Mouse (Mus musculus) gastrocnemius, adult 18-20 months (tissue): ENCODE results near the gene Ccdc151. TPM values are rescaled to one million over a fixed set of nuclear protein-coding genes. Genes with fewer than 3 reads are reported as not detected.

ENCODE experiments used
- DNase-seq: peaks from one replicate; pipeline ENCODE4 v3.0.0; 2021; ENCODE audit warnings: low spot score
- total RNA-seq, 2 experiments: library from RNA; stranded (reverse); gene quantifications; 2 replicates each; pipeline ENCODE4 v1.2.3; 2021

The Ccdc151 gene
- total RNA-seq, 2 experiments from 2014 or later = not detected

DNA sequence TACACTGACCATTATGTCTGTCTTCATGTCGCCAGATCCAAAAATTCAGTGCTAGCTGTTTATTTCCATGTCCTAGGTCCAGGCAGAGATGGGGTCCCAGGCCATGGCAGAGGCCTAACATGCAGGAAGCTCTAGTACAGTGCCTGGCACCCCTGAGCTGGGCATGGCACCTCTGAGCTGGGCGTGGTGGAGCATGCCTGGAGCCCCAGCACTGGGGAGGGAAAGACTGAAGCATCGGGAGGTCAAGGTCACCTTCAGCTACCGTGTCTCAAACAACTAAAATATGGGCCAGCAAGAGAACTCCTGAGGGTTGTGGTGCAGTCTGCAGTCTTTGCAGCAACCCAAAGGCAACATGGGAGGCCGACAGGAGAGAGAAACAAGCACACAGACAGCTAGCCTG is 44.1 kb downstream of the Ccdc151 start:
- no peak for DNase-seq

DNA sequence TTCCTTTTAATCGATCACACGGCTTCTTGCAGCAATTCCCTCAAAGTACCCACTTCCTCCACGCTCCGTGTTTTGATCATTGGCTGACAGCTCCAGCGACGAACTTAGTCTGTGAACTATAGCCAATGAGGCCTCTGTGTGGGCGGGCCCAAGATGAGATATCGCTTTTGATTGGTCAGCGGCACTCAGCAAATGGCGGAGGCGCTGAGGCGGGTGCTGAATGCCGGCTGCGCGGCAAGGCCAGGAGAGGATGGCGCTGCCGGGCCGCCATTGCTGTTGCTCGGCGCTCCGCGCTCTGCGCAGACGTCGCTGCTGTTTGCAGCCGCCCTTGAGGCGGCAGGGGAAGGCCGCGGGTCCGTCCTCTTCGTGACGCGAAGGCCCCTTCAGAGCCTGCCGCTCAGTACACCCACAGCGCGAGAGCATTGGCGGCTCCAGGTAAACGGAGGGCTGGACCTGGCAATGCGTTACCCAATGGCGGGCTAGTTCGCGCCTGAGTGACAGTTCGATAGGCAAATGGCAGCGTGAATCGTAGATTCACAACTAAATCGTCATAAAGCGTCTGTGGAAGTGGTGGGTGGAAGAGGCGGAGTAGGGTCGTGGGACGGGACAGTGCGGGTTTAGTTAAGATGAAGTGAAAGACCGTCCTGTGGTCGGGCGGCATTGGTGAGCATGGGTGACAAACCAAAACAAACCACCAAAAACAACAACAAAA is 46.7 kb downstream of the Ccdc151 start, which contains the start of gene Swsap1:
Gene Swsap1 (plus strand): TSS at position 186 of the 712 bp plus-strand sequence.
- peak; percentile 99 for DNase-seq

DNA sequence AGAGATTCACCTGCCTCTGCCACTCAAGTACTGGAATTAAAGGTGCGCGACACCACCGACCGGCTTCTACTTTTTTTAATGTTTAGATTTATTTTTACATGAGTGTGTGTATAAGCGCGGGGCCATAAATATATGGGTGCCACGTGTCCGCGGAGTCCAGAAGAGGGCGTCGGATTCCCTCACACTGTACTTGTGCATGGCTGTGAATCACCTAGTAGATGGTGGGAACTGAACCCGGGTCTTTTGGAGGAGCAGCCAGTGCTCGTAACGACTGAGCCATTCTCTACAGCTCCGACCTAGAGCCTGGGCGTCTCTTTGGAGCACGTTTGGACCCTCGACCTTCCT is 47.2 kb downstream of the Ccdc151 start:
- DNase-seq = no peak

DNA sequence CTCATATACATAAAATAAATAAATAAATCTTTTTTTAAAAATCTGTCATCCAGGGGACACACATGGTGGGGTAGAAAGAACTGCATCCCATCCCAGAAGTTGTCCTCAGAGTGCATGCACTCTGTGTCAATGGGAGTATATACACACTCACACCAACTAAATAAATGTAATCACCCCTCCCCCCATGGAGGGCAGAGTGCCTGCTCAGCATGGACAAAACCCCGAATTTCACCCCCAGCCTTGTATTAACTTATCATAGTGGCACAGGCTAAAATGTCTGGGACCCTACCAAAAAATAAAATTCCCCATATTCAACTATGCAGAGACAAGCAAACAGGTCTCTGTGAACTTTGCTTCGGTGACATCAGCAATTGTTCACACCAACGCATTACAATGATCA is 47.8 kb downstream of the Ccdc151 start:
- no peak for DNase-seq

DNA sequence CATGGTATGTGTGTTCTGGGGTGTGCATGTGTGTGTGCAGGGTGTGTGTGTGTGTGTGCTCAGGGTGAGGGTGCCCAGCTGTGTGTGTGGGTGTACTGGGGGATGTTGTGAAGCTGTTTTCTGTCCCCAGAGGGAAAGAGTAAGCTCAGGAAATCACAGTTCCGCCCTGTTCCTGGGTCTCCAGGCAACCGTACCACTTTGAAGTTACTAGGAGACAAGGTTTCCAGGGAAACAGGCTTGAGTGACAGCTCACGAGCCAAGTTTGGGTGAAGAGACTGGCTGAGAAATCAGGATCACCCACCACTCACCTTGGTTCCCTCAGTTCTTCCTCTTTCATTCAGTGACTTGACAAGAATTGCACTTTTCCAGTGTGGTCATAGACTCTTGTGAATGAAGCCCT is 48.8 kb downstream of the Ccdc151 start:
- no peak for DNase-seq

DNA sequence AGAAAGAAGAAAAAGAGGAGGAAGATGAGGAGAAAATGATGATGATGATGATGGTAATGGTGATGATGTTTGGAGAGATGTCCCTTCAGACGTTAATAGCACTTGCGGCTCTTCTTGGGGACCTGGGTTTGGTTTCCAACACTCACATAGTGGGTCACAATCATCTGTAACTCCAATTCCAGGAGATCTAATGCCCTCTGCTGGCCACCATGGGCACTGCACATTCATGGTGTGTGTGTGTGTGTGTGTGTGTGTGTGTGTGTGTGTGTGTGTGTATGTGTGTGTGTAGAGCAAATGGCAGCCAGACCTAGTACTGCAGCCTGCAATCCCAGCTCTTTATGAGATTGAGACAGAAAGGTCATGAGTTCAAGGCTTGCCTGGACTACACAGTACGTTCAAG is 50.5 kb downstream of the Ccdc151 start:
- DNase-seq = no peak

DNA sequence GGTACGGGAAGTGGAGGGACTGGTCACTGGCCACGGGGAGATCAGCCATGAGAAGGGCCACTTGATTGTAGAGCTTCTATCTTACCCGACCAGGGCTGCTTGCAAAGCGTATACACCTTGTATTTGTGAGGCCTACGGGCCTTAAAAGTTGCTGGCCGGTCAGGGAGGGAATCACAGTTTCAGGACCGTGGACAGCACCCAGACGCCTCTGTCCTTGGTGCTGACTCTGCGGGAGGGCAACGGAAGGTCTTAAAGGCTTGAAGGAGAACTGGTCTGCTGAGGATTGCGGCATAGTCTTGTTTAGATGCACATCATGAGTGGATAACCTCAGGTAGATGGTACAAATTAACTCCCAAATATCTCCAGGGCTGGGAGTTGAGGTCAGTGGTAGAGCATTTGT is 52.1 kb downstream of the Ccdc151 start:
- peak; percentile 61 for DNase-seq

DNA sequence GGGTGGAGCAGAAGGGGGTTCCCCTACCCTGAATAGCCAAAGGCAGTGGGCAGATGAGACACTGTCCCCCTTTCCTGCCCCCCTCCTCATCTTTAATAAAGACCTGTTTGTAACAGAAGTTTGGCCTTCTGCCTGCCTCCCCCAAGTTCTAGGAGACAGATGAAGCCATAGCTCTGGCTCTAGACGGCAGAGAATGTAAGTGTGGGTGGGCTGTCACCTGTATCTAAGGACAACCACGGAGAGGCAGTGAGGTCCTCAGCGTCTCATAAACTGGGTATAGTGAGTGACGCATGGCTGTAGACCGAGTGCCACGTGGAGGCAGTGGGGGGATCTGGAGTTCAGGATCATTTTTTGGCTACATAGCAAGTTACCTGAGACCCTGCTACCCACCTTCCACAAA is 53.6 kb downstream of the Ccdc151 start:
- no peak for DNase-seq

DNA sequence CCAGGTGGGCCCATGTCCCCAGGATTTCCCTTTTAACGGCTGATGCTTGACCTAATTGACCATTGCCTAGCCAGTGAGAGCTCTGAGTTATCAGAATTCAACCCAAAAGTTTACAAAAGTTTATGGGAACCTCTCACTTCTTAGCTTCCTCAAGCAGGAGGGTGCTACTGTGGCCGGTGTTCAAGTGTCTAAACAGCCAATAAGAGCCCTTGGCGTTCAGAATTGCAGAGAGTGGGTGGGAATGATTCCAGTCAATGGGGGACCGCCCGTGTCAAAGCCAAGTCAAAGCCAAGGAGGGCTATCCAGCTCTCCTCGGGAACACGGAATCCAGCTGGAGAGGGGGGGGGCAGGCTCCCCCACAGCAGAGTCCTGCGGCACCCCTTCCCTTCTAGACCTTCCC is 54.3 kb downstream of the Ccdc151 start:
- DNase-seq = no peak

DNA sequence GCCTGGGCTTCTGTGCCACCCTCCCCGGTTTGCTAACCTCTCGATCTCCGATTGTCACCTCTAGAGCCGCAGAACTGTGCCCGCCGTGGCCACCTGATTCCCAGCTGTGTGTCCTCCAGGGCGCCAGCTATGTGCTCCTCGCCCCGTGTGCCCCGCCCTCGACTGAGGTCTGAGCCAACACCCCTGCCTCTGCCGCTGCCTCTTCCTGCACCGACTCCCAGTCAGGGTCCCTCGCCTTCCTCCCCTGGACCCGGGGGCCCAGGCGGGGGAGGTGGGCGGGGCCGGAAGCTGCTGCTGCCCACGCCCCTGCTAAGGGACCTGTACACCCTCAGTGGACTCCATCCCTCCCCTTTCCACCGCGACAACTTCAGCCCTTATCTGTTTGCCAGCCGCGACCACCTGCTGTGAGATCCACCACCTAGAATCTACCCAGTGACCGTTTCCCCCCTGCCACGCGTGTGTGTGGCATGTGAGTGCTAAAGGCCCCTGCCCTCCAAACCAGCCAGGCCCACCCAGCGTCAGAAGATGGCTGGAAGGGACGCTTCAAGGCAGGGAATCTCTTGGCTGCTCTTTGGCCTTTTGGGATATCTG is 54.8 kb downstream of the Ccdc151 start:
- DNase-seq = no peak

DNA sequence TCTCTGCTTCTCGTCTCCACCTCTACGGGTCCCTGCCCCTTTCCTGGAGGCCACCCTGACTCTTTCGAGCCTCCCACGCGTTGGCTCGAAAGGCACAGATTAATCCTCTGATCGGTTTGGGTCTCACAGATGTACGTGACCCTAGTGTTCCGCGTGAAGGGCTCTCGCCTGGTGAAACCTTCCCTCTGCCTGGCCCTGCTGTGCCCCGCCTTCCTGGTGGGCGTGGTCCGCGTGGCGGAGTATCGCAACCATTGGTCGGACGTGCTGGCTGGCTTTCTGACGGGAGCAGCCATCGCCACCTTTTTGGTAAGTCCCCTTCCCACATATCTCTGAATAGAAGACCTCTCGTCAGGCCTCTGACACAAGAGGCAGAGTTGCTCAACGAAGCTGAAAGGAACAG is 58.2 kb downstream of the Ccdc151 start:
- no peak for DNase-seq

DNA sequence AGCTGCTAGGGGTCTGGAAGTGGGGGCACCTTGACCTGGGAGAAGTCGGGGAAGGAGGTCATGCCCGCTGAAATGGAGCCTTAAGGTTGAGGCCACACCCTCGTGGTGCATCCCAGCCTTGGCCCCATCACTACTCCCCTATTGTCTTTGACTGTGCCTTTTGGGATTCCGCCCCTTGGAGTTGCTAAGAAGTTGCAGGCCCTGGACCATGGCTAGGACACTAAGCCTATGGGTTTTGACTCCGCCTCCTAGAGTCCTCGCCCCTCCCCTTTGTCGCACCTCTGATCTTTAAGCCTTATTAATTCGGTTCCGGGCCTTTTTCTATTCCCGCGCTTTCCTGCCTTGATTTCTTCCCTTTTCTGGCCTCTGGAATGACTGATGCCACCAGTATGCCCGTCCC is 58.8 kb downstream of the Ccdc151 start:
- DNase-seq = no peak

DNA sequence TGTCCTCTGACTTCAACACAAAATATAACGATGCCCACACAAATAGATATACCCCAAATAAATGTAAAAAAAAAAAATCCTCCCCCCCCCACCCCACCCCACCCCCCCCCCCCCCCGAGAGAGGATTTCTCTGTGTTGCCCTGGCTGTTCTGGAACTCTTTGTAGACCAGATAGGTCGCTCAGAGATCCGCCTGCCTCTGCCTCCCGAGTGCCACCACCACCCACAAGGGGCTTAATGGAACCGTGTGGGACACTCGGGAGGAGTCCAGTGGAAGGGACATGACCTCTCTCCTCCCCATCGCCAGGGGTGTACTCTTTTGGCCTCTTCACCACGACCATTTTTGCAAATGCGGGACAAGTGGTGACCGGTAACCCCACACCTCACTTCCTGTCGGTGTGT is 59.4 kb downstream of the Ccdc151 start:
- DNase-seq = no peak

Other genes with a start within 250 kb of the Ccdc151 start
- gene Spc24, start 242.3 kb downstream of the Ccdc151 start, total RNA-seq = 1 to 10 TPM; 1.9 TPM
- gene Kank2, start 203.9 kb downstream of the Ccdc151 start, total RNA-seq = 10 to 100 TPM; 12.6 to 14.3 TPM
- gene Angptl8, start 167.1 kb downstream of the Ccdc151 start, total RNA-seq = under 1 TPM in 1 of 2 experiments, not detected in 1; 0.26 TPM
- gene Dock6, start 150.0 kb downstream of the Ccdc151 start, total RNA-seq = 1 to 10 TPM; 7.4 to 8.7 TPM
- gene Rab3d, start 84.4 kb downstream of the Ccdc151 start, total RNA-seq = 1 to 10 TPM; 1.9 to 4.3 TPM
- gene Ccdc159, start 75.2 kb downstream of the Ccdc151 start, total RNA-seq = under 1 TPM; 0.71 to 0.85 TPM
- 10 to 100 TPM; 10.5 to 13.8 TPM for gene Tmem205, start 75.1 kb downstream of the Ccdc151 start, total RNA-seq
- gene Plppr2, start 65.6 kb downstream of the Ccdc151 start, total RNA-seq = under 1 TPM; 0.50 to 0.81 TPM
- gene Swsap1, start 46.9 kb downstream of the Ccdc151 start, total RNA-seq = 1 to 10 TPM; 2.1 to 2.3 TPM
- gene Epor, start 39.1 kb downstream of the Ccdc151 start, total RNA-seq = under 1 TPM in 1 of 2 experiments, not detected in 1; 0.21 TPM
- gene Rgl3, start 13.2 kb downstream of the Ccdc151 start, total RNA-seq = under 1 TPM; 0.39 to 0.55 TPM
- 10 to 100 TPM; 24.4 to 27.9 TPM for gene Prkcsh, start 172 bp upstream of the Ccdc151 start, total RNA-seq
- under 1 TPM in 1 of 2 experiments, not detected in 1; 0.24 TPM for gene Elavl3, start 49.4 kb upstream of the Ccdc151 start, total RNA-seq
- gene Gm49318, start 68.6 kb upstream of the Ccdc151 start, total RNA-seq = not detected
- gene Zfp653, start 68.7 kb upstream of the Ccdc151 start, total RNA-seq = 1 to 10 TPM; 3.2 to 3.7 TPM
- gene Ecsit, start 82.8 kb upstream of the Ccdc151 start, total RNA-seq = 10 to 100 TPM; 89.2 to 92.1 TPM
- 1 to 10 TPM; 3.1 to 6.5 TPM for gene Cnn1, start 96.6 kb upstream of the Ccdc151 start, total RNA-seq
- gene Elof1, start 114.5 kb upstream of the Ccdc151 start, total RNA-seq = 10 to 100 TPM; 37.9 to 39.1 TPM
- 1 to 10 TPM in 1 of 2 experiments, under 1 TPM in 1; 0.94 to 2.3 TPM for gene Acp5, start 133.1 kb upstream of the Ccdc151 start, total RNA-seq
- gene Pigyl, start 154.2 kb upstream of the Ccdc151 start, total RNA-seq = 10 to 100 TPM; 33.4 to 36.9 TPM
- gene Zfp872, start 185.5 kb upstream of the Ccdc151 start, total RNA-seq = not detected
- gene Zfp809, start 223.1 kb upstream of the Ccdc151 start, total RNA-seq = 1 to 10 TPM; 6.1 to 6.3 TPM